Mouse (Mus musculus): Measurements from ENCODE around the gene Lhx6. TPM values are rescaled to one million over a fixed set of nuclear protein-coding genes. Genes with fewer than 3 reads are reported as not detected.
"Not testable (repeated sequence)": the region's sequence is repeated elsewhere in the genome, so short reads cannot be mapped to it uniquely, and the experiment has no call there.

Gene Lhx6
- total RNA-seq (2014; fragmentation: Nextera tagmentation) (not detected in 2 replicates), total RNA-seq (2017) (not detected in 2 replicates)

DNA sequence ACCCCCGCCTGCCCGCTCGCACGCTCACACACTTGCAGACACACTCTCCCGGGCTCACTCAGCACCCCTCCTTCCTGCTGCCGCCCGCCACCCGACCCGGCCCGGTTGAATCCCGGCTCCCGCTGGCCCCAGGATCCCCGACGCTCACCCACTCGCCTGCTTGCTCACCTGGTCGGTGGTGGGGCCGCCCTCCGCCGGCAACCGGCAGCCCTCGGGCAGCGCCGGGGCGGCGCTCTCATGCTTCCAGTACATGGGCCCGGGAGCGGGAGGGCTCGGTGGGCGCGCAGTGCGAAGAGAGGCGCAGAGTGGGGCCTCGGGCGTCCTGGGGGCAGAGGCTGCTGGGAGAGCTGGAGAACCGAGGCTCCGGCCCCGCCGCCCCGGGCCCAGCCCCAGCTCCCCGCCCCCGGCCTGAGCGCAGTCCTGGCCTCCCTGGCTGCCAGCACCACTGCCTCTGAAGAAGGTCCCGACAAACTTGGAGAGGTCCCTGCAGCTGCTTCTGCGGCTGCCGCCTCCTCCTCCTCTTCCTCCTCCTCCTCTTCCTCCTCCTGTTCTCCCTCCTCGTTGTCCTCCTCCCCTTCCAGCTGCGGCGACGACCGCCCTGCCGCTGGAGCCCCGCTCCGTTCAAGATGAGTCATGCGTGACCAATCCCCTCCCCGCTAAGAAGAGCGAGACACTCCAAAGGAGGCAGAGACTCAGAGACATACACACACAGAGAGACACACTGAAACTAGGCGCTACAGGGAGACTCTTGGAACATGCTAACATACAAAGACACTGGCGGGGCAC, at the start of gene Lhx6:
TSS of gene Lhx6 (minus strand) at position 453 of the 786 bp plus-strand sequence.
- peak; percentile 41 for ATAC-seq (replicated peaks; ENCODE audit: poor library complexity, severe bottlenecking)

DNA sequence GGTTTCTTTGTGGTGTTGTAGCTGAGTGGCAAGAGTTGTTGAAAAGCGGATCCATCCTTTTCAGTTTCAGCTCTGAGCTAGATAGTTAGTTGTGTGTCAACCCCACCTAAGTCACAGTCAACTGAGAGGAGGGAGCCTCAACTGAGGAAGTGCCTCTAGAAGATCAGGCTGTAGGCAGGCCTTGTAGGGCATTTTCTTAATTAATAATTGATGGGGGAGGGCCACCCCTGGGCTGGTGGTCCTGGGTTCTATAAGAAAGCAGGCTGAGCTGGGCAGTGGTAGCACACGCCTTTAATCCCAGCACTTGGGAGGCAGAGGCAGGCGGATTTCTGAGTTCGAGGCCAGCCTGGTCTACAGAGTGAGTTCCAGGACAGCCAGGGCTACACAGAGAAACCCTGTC, 47.2 kb upstream of the Lhx6 start:
- ATAC-seq (replicated peaks; ENCODE audit: poor library complexity, severe bottlenecking): not testable (repeated sequence)

DNA sequence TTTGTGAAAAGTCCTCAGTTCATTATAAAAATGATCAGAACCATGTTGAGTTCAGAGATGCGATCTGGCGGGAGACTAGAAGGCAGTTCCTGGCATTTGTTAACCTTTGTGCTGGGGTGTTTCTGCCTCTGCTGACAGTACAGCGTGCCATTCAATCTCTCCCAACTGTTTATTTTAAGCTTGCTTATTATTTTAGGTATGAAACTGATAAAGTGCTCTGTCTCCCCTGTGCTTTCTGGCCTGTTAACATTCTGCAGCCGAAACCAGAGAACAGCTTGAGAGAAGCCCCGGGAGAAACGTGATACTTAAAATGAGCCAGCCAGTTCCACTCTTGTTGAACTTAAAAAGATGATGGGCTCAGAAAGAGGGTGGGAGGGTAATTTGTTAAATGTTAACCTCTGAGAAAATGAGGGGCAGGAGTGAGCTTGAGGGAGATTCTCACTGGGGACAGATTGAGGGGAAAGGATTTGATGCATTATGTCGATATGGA, 43.7 kb upstream of the Lhx6 start:
- ATAC-seq (replicated peaks; ENCODE audit: poor library complexity, severe bottlenecking): no peak

DNA sequence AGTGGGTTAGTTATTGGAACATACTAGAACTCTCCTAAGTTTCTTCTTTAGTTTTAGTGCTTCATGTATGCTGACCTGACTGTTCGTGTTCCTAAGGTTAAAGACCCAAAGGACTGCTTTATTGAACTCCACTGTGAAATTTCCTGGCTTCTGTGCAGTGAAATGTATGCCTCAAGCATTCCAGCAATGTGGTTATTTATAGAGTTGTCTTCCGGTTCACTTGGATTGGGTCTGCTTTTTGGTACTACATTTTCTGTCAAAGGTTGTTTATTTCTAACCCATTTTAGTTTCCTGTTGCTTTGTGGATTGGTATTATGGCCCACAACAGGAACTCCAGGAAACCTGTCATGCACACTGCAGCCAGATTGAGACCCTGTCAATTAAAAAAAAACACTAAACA, 33.9 kb upstream of the Lhx6 start:
- no peak for ATAC-seq (replicated peaks; ENCODE audit: poor library complexity, severe bottlenecking)

DNA sequence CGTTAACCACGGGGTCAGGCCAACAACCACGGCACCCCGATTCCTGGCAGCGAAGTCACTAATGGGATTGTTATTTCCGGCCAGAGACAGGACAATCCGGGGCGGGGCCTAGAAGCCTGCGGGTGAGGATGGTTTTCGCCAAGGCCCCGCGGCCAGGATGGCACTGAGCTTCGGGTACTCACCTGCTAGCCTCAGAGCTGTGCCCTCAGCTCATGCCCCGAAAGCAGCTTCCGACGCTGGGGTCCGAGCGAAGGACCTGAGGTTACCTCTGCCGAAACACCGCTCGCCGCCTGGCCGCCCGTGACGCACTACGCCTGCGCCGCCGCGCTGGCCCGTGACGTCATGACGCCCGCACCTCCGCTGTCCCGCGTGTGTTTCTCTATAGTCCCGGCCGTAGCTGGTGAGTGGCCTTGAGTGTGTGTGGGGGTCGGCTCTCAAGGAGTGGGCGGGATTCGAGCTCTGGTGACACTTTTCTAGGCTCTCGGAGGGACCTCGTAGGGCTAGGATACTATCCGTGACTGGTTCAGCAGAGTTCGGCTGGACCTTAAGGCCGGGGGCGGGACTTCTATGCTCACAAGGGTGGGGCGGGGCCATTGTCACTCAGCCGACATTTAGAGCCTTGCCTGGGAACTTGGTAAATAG, 31.2 kb upstream of the Lhx6 start, which contains the start of the genes Mrrf and Rbm18:
TSS of gene Mrrf (plus strand) at position 90 of the 642 bp plus-strand sequence.
TSS of gene Rbm18 (minus strand) at position 474 of the 642 bp plus-strand sequence.
- ATAC-seq (replicated peaks; ENCODE audit: poor library complexity, severe bottlenecking): peak; percentile 95

DNA sequence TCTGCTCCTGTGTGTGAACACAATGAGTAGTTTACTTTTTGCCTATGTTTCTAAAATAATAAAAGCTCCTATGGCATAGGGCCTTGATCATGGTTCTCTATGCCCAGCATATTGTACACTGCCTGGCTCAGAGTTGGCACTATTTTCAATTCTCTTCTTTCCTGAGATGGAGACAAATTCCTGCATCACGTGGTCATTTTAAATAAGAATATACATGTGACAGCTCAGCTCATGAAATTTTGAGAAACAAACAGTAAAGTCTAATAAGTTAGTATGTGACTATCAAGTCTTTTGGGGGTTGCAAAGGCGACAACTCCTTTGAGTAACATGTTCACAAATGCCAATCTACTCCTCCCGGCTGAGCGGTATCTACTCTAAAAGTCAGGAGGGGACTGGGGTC, 30.7 kb upstream of the Lhx6 start:
- no peak for ATAC-seq (replicated peaks; ENCODE audit: poor library complexity, severe bottlenecking)

DNA sequence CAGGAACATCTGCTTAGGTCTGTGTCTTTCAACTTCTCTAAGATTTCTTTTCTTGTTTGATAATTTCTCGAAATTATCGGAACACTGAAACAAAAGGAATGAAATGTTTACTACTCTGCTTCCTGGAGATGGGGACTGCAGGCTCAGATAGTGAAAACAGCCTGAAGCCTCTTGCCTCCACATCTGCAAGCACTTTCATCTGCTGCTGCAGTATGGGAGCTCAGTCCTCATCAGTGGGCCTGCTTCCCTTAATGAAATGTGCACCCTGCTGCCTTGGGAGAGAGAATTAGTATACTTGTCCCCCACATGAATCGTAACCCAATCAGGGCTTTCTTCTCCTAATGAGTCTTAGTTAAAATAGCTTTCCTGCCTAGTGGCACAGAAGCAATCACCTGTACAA, 23.8 kb upstream of the Lhx6 start:
- no peak for ATAC-seq (replicated peaks; ENCODE audit: poor library complexity, severe bottlenecking)

DNA sequence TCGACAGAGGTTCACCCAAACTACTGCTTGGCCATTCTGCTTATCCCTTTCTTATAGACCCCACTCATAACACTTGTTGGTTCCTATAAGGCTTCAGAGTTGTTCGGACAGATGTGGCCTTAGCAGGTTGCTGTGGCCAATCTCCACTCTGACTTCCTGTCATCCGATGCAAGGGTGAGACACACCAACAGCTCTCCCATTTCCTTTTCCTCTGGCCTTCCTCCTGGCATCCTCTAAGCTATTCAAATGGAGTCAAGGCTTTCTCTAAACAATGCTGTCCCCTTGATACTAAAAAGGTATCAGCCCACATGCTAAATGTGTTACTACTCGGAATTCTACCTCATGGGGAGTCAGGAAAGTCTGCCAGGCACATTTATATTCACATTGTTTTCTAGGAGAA, 22.8 kb upstream of the Lhx6 start:
- ATAC-seq (replicated peaks; ENCODE audit: poor library complexity, severe bottlenecking): no peak

DNA sequence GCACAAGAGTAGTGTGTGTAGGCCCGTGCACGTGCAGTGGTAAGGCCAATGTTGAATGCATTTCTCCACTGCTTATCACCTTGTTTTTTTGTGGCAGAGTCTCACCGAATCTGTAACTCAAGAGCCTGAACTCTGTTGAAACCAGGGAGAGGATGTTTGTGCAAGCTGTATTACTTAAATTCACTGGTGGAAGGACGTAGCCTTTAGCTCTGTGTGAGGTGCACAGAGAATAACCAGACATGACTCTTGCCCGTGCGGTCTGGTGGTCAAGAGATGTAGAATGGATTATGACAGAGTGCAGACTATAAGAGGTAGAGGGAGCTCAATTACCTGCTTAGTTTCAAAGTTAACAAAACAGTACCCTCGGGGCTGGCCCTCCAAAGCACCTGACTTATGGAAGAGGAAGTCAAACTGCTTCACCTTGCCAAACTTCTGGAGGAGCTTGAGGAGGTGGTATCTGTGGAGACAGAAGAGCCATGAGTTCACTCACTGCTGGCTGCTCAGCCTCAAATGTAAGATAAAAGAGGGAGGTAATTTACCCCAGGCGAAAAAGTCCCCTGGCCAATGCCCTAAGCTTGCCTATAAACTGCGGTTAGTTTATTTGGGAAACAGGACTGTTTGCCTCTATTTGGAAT, 21.7 kb upstream of the Lhx6 start:
- ATAC-seq (replicated peaks; ENCODE audit: poor library complexity, severe bottlenecking): no peak

DNA sequence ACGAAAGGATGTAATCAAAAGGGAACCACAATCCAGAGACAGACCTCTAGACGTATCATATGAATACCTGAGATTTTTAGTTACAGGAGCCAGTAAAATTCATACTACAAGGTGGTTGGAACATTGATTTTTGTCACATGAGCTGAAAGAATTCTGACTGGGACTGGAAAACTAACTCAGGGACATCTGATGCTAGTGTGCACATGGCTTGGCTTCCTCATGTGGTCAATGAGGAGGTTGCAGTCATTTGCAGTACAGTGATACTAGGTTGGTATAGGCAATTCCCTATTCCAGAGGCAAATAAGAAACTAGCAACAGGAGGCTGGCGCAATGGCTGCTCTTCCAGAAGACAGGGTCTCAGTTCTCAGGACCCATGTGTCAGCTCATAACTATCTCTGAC, 7.4 kb upstream of the Lhx6 start:
- no peak for ATAC-seq (replicated peaks; ENCODE audit: poor library complexity, severe bottlenecking)

DNA sequence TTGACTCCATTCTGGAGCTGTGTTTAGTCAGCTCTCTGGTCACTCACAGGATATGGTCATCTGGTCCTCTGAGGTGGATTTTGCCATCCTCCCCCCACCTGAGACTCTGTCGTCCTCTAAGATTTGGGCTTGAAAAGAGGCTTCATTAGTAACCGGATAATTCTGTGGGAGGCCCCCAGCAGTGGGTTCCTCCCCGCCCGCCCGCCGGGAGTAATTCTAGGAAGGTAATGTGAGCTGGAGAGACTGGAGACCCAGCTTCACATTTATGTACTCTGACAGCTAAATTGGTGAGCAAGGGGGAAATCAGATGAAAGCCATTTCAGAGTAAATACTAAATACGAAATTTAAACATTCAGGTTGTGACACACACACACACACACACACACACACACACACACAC, 3.4 kb upstream of the Lhx6 start:
- no peak for ATAC-seq (replicated peaks; ENCODE audit: poor library complexity, severe bottlenecking)

DNA sequence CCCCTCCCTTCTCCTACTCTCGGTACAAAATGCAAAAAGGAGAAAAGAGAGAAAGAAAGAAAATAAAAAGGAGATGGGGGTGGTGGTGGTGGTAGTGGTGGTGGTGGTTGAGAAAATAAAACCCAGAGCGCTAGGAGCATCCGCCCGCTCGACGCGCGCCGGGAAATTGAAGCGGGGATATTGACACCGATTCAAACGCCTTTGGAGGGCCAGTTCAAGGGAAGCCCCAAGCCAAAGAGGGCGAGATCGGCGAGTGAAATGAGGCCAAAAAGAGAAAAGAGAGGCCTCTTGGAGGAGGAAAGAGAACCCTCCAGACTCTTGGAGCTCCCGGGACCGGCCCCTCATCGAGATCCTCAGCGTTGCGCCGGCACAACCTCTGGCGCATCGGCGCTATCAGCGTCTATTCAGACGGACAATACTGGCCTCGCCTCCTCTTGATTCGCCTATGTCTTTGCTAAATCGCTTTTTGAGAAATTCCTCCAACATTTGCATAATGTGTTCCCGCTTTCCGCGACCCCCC, 712 bp downstream of the Lhx6 start:
- no peak for ATAC-seq (replicated peaks; ENCODE audit: poor library complexity, severe bottlenecking)

DNA sequence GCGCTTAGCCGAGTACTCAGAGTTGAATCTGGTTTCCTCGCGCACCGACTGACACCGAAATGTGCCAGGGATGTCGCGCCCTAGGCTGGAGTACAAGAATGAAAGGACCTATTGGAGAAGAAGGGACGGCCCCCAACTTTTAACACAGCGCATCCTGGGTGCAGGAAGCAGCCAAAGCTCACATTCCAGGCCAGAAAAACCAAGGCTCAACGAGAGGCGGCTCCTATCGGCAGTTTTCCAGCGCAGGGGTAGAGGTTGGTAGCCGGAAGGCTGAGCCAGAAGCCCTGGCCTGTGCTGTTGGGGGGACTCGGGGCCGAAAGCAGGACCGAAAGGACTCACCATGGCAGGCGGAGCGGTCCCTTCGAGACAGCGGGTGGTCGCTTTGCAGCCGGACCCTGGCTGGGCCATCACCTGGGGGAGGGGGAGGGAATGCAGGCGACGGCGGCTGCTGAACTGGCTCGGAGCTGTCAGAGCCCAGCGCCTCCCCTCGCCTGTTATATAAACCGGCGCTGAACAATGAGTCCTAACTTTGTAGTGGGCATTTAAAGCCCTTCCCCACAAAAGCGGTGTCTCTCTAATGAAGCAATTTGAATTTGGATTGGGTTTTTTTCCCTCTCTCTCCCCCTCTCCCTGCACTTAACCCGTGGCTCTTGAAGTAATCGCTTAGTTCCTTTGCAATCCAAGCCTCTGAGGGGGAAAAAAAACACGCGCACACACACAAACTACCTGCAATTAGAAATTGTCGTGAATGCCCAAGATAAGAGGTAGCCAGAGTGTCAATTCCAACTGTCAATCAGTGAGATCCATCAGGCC, 1.4 kb downstream of the Lhx6 start:
- no peak for ATAC-seq (replicated peaks; ENCODE audit: poor library complexity, severe bottlenecking)

DNA sequence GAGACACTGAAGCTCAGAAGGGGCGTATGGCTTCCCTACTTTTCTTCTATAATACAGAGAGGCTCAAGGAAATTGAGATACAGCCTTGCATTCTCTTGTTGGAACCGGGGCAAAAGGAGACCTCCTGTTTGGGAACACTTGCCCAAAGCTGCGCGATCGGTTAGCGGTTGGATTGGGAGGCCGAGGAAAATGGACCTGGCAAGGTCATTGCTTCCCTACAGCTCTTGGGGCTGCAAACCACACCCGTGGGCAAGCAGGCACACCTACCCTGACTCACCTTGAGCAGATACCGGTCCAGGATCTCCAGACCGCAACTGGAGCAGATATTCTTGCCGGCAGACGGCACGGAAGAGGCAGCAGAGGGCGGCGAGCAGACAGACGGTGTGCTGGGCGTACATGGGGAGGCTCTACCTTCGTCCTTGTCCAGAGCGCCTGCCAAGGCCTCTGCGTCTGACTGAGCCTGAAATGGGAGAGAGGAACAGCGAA, 2.1 kb downstream of the Lhx6 start:
- 0 out of 2 replicates have a peak, but pooled peaks have one; percentile 12 for ATAC-seq (replicated peaks; ENCODE audit: poor library complexity, severe bottlenecking)

DNA sequence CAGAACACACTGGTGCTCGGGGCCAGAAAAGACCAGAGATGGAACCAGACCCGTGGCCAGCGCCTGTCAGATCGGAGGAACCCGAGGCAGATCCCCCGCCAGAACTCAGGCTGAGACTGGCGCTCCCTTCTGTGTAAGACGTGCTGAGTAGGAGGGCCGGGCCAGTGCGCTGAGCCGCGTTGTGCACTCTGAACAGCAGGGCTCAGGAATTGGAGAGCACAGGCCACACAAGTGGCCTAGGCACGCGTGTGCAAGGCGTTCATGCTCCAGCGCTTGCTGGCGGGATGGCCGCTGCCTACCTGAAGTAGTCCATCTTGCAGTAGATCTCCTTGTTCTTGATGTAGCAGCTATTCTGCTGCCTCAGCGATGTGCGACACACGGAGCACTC, 2.7 kb downstream of the Lhx6 start:
- peak; percentile 13; the same call in 1 of the 2 replicates for ATAC-seq (replicated peaks; ENCODE audit: poor library complexity, severe bottlenecking)

DNA sequence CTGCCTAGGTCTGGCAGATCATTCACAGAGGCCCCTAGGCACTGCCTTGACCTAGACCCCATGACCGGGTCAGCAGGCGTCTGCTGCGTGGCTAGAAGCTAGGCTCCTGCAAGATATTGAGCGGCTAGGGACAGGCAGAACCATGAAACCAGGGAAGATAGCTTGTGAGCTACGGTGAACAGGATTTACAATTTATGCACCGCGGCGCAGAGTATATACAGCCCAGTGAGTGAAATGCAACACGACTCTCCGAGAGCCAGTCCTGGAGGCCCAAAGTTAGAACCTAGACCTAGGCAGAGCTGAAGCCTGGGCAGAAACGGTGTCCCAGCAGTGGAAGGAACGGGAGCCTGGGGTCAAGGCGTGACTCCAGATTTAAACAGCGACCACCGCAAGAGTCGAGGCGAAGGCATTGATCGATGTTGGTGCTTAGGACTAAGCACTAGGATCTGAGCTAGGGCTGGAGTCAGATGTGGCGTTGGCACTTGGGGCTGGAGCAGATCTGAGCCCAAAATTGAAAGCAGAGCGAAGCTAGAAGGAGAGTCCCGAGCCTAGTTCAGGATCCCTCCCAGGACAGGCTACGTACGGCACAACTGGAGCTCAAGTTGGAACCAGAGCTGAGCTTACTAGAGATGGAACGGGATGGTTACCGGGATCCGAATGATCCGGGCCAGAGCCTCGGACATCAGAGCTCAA, 3.2 kb downstream of the Lhx6 start:
- ATAC-seq (replicated peaks; ENCODE audit: poor library complexity, severe bottlenecking): no peak

DNA sequence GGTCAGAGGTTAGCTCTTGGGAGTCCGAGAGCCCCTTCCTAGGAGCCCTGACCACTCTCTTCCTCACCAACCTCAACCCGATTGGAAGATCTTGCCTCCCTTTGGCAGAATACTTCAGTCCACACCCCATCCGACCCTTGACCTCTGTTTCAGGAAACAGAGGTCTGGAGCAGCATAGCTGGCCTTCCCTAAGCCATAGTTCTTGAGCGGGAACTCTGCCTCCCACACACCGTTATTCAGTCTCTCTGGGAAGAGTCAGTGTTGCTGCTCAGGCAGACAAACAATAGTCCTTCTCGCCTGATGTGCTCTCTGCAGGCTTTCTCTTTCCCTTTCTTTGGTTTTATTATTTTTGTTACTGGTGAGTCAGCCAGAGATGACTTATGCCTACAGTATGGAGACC, 5.5 kb downstream of the Lhx6 start:
- ATAC-seq (replicated peaks; ENCODE audit: poor library complexity, severe bottlenecking): no peak

DNA sequence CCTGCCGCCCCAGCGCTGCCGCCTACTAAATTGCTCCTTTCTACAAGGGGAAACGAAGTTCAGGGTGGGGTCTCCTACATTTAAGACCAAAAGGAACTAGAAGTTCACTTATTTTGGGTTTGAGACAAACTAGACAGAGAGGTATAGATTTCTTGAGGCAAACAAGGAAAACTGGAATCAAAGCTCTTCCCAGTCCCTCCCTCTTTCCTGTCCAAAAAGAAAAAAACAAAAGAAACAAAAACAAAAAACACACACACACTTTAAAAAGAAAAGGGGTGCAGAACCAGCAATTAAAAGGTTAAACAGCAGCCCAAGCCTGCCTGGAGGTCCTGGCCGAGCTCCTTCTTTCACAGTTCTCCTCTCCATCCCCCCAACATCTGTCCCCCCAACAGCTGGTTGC, 7.2 kb downstream of the Lhx6 start:
- no peak for ATAC-seq (replicated peaks; ENCODE audit: poor library complexity, severe bottlenecking)

DNA sequence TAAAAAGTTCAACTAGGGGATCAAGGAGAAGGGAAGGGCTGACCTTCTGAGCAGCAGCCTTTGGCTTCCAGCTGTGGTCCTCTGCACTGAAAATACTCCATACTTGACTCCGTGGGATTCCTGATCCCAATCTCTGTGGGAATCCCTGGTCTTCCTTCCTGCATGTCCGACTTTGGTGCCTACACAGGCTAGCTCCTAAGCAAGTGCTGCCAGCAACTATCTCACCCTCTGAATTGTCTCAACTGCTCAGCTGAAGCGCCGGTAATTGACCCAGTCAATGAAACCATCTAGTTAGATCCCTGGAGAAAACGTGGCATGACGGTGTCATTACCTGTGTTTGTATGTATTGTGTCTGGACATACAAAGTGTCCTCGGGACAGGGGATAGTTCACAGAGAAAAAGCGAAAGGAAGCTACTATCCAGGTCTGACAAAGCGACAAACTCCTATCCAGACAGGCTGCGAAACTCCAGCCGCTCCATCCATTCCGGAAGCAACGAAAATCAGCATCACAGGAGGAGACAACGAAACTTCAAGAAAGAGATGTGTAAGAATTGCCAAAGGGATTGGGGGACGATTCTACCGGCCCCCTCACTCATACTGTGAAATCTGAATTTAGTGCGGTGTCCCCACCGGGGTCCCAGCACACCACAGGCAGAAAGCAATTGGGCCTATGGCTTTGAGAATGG, 7.9 kb downstream of the Lhx6 start:
- no peak for ATAC-seq (replicated peaks; ENCODE audit: poor library complexity, severe bottlenecking)

All from granulocyte monocyte progenitor cell, adult 5-6 weeks (primary cell).